Mouse (Mus musculus): Measurements from ENCODE around the gene Serpina3f.

- TF ChIP-seq EP300 (IDR thresholded peaks at IDR 0.05; ENCODE audit: low read depth) (no peak), CTCF (IDR thresholded peaks at IDR 0.05; ENCODE audit: low read depth) (no peak)
Observed at GRCm38 (mm10) chr12:104247553-104248002, 33.2 kb downstream of the Serpina3f start.
